Mouse (Mus musculus): ENCODE data around the gene Nelfcd.

DNA sequence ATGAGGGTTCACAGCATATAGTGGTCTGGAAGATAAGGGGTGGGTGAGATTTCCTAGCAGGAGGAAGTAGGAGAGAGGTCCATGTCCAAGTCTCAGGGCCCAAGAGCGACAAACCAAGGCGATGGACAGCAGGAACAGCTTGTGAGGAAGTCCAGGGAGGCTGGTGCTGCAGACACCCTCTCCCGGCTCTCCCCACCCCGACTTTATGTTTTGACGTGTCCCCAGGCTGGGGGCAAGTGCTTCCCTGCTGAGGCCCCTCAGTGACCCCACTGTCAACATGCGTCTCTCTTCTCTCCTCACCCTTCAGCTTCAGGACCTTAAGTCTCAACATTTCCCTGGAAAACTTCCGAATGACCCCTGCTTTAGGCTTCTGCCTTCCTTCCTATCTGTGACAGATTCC, 2.5 kb upstream of the Nelfcd start:
- TF ChIP-seq USF1 (IDR thresholded peaks at IDR 0.05; ENCODE audit: low read depth) (no peak), POLR2A (IDR thresholded peaks at IDR 0.05; ENCODE audit: insufficient read length, low read depth) (no peak), MYOG (IDR thresholded peaks at IDR 0.05; ENCODE audit: control insufficient read depth in 1 of 3, insufficient read depth in 1 of 3, insufficient read length in 2 of 3, low read depth in 2 of 3) (no peak), MAX (IDR thresholded peaks at IDR 0.05; ENCODE audit: low read depth) (no peak), CEBPB (IDR thresholded peaks at IDR 0.05; ENCODE audit: insufficient read depth, poor library complexity, severe bottlenecking) (no peak), MYOD1 (IDR thresholded peaks at IDR 0.05; ENCODE audit: control insufficient read depth in 1 of 3, insufficient read length in 2 of 3, low read depth in 2 of 3) (no peak), TCF12 (IDR thresholded peaks at IDR 0.05; ENCODE audit: insufficient read depth, poor library complexity, severe bottlenecking) (no peak), TCF3 (IDR thresholded peaks at IDR 0.05; ENCODE audit: insufficient read length, low read depth) (no peak), POLR2AphosphoS2 (IDR thresholded peaks at IDR 0.05; ENCODE audit: insufficient read length, low read depth) (no peak), E2F4 (IDR thresholded peaks at IDR 0.05; ENCODE audit: insufficient read depth) (no peak), REST (IDR thresholded peaks at IDR 0.05; ENCODE audit: insufficient read depth, insufficient read length) (no peak), SRF (IDR thresholded peaks at IDR 0.05; ENCODE audit: control insufficient read depth, insufficient read length, low read depth) (no peak)

Measured in myocyte (in vitro differentiated cells).